Mouse (Mus musculus): ENCODE data around the gene Clasrp.
"Not testable (repeated sequence)": the region's sequence is repeated elsewhere in the genome, so short reads cannot be mapped to it uniquely, and the experiment has no call there.

The Clasrp gene

DNA sequence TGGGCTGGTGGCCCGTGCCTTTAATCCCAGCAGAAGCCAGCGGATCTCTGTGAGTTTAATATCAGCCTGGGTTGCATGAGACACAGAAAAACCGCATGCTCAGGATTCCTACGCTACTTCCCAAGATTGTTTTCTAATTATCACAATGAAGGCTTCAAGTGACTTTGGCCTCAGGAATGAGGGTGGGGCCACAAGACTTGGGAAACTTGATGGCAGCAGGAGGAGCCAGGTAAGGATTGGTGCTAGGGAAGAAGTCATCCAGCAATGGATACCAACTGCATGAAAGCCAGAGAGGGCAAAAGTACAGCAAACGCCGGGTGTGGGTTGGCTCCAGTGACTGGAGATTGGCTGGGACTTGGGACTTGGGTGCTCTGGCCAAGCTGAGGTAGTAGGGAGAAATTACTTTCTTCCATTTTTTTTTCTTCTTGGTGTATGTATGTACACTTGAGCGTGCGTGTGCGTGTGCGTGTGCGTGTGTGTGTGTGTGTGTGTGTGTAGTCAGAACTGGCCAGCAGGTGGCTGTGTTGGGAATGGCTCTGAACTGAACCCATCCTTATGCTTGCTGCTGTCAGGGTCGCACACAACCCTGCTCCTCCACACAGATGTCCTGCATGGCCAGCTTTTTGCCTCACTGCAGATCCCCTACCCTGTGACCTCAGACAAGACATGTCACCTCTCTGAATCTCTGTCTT lies 5.5 kb upstream of the Clasrp start:
- DNase-seq (ENCODE audit: low spot score), result no peak

DNA sequence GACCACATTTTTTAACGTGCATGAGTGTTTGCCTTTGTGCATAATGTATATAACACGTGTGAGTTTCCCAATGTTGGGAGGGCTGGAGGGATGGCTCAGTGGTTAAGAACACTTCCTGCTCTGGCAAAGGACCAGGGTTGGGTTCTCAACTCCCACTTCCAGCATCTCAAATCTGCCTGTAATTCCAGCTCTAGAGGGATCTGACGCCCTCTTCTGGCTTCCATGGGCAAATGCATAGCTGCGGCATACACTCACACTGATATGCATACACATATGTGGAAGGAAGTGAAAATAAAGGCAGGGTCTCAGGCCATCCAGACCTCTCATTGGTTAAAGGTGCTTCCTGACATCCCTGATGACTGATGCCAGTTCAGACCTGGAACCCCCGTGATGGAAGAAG lies 3.0 kb upstream of the Clasrp start:
- DNase-seq (ENCODE audit: low spot score), result no peak

DNA sequence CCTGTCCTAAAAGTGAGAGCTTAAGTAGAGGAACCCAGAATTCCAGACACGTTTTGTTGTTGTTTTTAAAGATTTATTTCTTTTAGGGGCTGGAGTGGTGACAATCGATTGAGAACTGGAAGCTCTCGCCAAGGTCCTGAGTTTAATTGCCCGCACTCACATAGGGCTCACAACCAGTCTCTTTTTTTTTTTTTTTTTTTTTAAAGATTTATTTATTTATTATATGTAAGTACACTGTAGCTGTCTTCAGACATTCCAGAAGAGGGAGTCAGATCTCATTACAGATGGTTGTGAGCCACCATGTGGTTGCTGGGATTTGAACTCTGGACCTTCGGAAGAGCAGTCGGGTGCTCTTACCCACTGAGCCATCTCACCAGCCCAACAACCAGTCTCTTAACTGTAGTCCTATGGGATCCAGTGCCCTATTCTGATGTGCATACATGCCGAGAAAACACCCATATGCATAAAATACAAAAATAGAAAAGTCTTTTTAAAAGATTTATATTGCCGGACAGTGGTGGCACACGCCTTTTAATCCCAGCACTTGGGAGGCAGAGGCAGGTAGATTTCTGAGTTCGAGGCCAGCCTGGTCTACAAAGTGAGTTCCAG lies 424 bp upstream of the Clasrp start:
- not testable (repeated sequence) for DNase-seq (ENCODE audit: low spot score)

DNA sequence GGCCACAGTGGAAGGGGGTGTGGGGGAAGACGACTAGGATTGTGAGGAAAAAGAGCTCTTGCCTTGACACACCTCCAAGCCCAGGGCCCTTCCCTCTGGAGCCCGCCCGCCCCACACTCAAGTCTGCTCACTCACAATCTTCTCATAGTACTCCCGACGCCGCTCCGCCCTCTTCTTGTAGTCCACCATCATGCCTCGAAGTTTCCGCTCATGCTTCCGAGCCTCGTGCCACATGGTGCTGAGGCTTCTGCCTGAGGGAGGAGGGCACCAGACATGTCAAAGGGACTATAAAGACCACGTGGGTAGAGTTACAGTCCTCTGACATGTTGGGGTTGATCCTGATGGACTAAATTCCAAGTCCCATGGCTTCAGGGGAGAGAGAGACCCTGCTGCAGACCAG lies 1.2 kb downstream of the Clasrp start:
- no peak for DNase-seq (ENCODE audit: low spot score)

DNA sequence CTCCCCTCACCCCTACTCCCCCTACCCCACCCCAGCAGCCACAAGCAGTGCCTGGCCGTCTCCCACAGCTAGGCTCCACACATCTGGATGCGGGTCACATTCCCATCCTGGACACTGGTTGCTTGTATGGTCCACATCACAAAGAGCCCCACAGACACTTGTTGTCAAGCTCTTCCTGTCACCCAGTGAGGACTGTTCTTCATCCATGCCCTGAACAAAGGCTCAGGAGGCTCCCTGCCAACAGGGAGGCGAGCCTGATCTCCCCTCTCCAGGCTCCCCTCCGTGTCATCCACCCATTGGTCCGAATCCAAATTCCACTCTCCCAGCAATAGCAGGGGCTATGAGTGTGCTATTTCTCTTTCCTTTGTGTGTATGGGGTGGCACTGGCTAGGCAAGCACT lies 3.7 kb downstream of the Clasrp start:
- no peak for DNase-seq (ENCODE audit: low spot score)

DNA sequence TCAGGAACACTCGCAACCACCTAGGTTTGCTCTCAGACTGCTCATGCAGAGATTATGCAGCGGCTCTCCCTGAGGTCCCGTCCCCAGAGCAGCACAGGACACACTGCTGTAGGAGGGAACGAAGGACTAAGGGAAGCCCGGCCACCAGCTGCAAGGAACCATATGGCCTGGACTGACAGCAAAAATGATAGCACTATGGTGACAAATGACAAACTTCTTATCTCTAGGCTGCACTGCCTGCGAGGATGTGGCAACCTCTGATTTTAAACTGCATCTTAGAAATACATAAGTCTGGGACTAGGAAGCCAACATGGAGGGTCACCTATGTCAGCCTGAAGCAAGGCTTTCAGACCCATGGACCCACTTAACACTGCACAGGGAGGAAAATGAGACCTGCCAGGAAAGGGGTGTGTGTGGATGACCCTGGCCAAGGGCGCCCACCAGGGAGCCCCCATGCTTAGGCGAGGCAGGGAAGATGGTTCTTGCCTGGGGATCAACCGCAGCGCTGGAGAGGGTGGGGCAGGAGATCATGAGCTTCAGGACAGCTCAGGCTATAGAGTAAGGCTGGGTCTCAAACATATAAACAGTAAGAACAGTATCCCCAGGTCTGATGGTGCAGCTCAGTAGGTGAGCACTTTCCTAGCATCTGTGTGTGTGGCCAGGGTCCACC lies 11.1 kb downstream of the Clasrp start:
- no peak for DNase-seq (ENCODE audit: low spot score)

DNA sequence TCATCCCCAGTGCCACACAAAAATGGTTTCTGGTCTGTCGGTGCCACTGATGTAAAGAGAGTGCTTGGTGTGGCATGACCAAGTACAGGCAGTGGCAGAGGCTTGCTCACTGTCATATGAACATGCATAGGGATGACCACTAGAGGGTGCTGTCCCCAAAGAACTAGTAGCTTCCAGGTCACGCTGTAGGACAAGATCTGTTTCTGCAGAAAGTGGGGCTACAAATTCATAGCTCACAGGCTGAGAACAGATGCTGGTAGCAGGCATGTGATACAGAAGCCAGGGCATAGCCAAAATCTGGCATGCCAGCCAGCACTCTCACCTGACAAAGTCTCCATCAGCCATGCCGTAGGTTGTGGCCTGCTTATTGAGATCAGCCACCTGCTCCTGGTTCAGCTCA lies 14.4 kb downstream of the Clasrp start:
- peak; percentile 90 for DNase-seq (ENCODE audit: low spot score)

DNA sequence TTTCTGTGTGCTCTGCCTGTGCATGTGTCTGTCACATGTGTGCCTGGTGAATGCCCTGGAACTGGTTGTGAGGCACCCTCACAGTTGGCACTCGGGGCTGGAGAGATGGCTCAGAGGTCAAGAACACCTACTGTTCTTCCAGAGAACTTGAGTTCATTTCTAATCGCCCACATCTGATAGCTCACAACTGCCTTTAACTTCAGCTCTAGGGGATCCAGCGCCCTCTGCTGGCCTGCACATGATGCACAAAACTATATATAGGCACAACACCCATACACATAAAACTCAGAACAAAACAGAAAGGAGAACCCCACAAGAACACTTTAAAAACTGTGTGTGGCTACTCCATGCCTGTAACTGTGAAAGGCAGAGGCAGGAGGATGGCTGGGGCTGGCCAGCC lies 15.1 kb downstream of the Clasrp start:
- peak; percentile 63 for DNase-seq (ENCODE audit: low spot score)

DNA sequence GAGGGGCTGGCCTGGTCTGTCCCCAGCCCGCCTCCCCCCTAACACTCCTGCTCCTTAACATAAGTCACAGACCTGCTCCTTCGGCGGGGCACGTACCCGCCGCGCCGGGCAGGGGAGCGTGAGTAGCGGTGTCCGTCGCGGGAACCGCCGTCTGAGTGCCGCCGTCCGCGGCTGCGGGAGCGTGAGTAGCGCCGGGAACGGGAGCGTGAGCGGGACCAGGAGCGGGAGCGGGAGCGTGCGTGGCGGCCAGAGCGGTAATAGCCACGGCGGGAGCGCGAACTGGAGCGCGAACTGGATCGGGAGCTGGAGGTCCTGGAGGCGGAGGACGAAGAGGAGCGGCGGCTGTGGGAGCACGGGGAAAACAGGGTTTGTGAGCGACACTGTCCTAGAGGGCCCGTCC lies 18.0 kb downstream of the Clasrp start:
- no peak for DNase-seq (ENCODE audit: low spot score)

DNA sequence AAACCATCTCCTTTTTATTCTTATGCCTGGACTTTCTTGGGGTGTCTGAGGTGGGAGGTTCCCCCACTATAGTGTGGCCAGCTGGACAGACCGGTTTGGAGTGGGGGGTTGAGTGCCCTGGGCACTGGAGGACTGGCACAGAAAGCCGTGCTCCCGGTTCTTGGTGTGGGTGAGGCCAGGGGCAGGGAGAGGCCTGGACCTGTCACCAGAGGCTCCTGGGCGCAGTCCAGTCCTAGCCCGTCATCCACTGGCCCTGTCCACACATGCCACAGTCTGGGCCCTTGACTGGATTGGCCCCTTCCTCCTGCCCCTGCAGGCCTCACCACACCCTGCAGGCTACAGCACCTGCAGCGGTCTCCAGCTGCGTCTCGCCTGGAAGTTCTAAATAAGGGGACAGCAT lies 23.7 kb downstream of the Clasrp start:
- DNase-seq (ENCODE audit: low spot score), result no peak

DNA sequence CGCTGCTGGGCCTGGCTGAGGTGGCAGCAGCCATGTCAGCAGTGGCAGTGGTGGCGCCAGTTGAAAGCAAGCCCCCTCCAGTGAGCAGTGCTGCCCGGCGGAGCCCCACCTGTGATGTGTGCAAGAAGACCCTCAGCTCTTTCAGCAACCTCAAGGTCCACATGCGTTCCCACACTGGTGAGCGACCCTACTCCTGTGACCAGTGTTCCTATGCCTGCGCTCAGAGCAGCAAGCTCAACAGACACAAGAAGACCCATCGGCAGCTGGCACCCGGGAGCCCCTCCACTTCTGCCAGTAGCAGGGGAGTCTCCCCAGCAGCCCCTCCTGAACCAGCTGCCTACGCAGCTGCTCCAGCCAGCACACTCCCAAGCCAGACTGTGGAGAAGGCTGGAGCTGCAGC lies 24.5 kb downstream of the Clasrp start:
- DNase-seq (ENCODE audit: low spot score), result no peak

DNA sequence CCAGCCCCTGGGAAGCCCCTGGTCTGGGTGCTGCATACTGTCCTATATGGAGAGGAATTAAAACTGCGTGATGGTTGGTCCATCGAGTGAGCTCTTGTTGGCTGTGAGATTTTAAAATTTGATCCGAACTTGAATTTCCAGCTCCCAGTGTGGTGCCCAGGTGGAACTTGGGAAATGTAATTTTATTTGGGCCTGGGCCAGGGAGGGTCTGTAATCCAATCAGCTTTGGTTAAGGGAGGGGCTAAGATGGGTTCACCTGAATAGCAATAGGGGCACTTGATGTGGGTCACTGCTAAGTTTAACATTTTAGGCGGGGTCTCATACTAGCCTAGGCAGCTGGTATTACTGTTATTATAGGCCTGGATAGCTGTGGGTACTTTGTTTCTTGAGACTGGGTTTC lies 25.9 kb downstream of the Clasrp start:
- no peak for DNase-seq (ENCODE audit: low spot score)

DNA sequence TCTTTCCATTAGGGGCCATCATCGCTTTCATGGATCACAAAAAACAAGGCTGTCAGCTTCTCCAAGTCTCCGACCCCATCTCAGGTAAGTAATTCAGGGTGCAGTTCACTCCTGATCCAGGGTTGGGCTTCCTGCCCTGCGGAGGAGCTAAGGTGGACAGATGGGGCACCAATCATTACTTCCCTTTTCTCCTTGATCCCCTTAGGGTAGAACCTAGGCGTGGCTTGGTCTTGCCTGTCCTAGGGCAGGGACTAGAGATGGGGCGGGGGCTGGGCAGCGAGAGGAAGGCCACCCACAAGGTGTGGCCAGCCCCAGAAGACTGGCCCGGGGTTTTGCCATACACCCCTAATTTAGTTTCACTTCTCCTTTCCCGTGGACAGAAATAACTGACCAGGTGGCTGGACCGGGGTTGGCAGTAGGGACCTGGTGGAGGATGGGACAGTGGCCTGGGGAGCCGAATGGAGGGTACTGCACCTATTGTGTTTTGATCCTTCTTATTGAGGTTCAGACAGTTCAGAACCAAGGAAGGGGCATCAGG lies 26.3 kb downstream of the Clasrp start:
- DNase-seq (ENCODE audit: low spot score), result no peak

DNA sequence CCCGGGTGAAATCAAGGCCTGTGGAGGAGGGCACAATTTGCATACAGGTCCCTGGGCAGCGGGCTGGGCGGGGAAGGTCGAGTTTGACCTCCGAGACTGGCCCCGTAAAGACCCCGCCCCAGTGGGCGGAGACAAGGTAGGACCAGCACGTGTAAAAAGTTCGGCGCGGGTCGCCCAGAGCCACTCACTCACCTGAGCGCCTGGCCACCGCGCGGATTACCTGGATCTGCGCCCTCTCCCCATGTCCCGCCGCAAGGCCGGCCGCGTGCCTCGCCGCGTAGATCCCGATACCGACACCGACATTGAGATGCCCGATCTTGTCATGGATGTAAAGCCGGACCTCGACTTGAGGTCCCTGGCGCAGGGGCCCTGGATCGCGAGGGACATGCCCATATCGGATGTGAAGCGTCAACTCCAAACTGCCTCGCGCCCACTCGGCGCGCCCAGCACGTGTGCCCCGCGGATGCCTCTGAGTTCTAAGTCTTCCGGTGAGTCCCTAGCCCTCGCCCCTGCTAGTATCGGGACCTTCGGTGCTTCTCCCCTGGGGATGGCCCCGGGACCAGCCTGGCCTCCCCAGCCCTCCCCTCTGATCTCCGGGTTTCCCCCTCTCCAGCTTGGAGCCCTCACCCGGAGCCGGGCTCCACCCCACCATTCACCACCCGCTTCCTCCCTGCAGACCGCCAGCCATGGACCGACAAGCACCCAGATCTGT lies 27.0 kb downstream of the Clasrp start, which contains the start of the genes Zfp296 and Gemin7:
TSS of gene Zfp296 (plus strand) at position 147 of the 712 bp plus-strand sequence.
TSS of gene Gemin7 (minus strand) at position 455 of the 712 bp plus-strand sequence.
- DNase-seq (ENCODE audit: low spot score), result peak; percentile 53

DNA sequence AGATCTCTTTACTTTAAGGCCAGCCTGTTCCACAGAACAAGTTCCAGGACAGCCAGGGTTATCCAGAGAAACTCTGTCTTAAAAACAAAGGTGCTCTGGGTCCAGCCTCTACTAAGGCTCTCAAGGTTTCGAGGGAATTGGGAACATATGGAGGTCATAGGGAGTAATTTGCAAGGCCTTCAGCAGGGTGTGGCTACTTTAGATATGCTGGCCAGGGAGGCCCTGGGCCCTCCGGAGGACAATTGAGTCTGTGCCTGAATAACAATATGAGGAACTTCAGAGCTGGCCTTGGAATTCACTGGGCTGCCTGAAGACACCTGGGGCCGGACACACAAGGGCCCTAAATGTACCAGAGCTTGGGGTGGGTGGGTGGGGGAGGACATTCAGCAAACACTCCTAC lies 28.7 kb downstream of the Clasrp start:
- DNase-seq (ENCODE audit: low spot score), result no peak

DNA sequence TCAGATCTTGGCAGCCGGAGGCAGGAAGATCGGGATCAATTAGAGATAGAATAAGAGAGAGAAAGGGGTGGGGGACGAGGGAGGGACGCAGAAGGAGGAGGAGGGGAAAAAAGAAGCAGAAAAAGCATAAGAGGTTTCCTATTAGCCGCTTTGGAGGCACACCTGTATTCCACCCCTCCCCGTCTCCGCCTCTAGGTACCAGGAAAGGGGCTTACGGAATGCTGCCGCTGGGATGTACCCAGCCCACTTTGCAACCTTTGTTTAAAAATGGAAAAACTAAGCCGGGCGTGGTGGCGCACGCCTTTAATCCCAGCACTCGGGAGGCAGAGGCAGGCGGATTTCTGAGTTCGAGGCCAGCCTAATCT lies 30.5 kb downstream of the Clasrp start:
- no peak for DNase-seq (ENCODE audit: low spot score)

DNA sequence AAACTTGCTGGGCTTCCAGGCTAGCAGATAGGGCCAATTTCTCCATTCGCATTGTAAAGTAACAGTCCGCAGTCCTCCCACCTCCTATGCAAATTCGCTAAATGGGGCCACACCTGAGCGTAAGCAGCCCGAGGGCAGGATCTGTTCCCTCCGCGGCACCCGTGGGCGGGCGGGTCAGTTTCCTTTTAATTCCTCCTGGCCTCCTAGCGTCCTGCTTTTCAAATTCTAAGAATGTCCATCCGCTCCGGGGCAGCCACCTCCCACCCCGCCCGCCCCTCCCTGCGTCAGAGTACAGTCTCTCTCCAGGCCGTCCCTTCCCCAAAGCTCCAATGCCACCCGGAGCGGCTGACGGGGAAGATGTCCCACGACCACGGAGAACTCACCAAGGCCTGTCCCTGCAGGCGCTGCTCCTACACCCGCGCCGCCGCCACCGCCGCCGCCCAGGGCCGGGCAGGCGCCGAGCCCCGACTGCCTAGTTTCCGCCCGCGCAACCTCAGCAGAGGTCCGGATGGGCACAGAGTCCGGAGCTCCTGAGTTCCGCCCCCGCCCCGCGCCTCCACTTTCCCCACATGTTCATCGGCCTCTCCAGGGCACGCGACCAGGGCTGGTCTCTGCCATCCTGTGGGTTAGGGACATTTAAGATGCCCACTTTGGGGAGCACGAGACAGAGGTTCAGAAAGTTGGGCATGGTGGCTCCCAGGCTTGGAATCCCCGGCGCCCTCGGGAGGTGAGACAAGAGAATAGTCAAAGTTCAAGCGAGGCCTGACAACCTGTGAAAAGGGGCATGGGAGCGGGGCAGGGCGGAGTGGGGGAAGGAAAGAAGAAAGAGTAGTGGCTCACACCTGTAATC lies 31.1 kb downstream of the Clasrp start:
- peak; percentile 82 for DNase-seq (ENCODE audit: low spot score)

DNA sequence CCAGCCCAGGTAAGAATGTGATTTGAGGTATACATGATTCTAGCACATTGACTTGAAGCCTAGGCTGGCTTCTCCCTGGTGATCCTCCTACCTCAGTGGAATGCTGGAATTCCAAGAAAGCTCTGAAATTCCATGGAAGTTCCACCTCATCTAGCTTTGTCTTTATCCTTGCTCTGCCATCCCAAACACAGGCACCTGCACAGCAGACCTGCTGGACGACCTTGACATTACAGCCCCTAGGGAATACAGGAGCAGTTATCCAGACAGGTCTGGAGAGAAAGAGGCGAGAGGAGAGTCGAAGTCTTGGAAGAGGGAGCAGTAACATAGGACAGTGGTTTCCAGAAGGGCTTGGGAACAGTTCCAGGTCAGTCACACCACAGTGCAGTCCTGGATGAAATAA lies 34.6 kb downstream of the Clasrp start:
- no peak for DNase-seq (ENCODE audit: low spot score)

DNA sequence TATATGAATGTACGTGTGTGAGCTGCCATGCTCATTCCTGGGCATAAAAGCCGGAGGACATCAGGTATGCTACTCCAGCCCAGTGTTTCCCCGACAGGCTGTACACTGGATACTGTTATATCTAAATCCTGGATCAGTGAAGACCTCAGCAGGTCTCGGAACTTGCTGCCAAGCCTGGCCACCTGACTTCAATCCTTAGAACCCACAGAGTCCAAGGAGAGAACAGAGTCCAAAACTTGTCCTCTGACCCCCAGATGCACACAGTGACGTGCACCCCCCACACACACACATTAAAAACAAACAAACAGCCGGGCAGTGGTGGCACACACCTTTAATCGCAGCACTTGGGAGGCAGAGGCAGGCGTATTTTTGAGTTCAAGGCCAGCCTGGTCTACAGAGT lies 36.9 kb downstream of the Clasrp start:
- no peak for DNase-seq (ENCODE audit: low spot score)

DNA sequence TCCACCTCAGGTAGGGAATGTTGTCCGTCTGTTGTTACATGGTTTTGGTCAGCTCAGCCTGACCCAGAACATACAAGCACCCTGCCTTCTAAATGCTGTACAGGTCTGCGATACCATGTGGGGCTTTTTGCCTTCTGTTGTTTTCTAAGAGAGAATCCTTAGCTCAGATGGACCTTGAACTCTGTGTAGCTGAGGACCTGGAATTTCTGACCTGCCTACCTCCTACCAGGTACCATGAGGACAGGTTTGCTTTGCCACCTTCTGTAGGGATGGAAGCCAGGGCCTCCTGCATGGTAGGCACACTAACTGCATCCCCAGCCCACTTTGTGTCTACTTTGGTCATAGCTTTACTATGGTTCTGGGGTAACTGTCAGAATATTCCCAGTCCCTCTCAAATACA lies 38.5 kb downstream of the Clasrp start:
- DNase-seq (ENCODE audit: low spot score), result no peak

DNA sequence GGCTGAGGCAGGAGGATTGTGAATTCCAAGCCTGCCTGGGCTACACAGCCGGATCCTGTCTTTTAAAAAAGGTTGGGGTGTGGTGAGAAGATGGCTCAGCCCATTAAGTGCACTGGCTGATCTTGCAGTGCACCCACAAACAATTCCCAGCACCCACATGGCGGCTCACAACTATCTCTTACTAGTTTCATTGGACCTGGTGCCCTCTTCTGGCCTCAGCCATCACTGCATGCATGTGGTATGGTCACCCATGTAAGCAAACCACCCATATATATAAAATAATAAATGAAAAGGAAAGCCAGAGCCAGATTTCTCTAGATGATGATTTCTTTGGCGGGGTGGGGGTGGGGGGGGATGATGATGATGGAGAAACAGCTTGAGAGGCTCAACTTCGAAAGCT lies 39.8 kb downstream of the Clasrp start:
- DNase-seq (ENCODE audit: low spot score), result no peak

DNA sequence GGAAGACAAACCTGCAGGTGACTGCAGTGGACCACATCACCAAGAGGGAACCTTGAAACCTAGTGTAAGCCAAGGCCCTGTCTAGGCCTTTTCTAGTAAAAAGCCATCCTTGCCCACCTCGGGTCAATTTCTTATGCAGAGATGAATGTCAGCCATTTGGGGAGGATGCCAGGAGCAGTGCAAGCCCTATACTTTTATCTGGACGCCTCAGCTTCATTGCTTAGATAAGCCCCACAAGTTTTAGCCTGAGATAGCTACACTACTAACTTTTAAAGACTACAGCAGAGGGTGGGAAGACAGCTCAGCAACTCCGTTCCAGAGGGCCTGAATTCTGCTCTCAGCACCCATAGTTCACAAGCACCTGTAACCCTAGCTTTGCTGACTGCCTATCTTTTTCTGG lies 40.4 kb downstream of the Clasrp start:
- no peak for DNase-seq (ENCODE audit: low spot score)
